Mouse (Mus musculus) urinary bladder, adult 2 months (tissue): Measurements from ENCODE around the gene 5830473C10Rik. TPM values are rescaled to one million over a fixed set of nuclear protein-coding genes. Genes with fewer than 3 reads are reported as not detected.

Experiments used
- polyA plus RNA-seq: library from polyadenylated mRNA; depleted of rRNA; stranded (reverse); fragments of >200 nt; gene quantifications from 2 replicates; pipeline ENCODE4 v1.2.3, GENCODE M21; 2012; rRNA removed

The 5830473C10Rik gene
- polyA plus RNA-seq, 1 experiment = not detected

Other genes starting within 250 kb of the 5830473C10Rik start
- 33.5 and 41.5 TPM in 2 replicates for gene Ankrd17, start 194.5 kb upstream of the 5830473C10Rik start, polyA plus RNA-seq
- 3.0 and 3.3 TPM in 2 replicates for gene Gm9958, start 193.9 kb upstream of the 5830473C10Rik start, polyA plus RNA-seq
- gene Alb, start 100.2 kb upstream of the 5830473C10Rik start, polyA plus RNA-seq = 0.95 and 4.8 TPM in 2 replicates
- 2.4 and 2.5 TPM in 2 replicates for gene Afp, start 70.4 kb upstream of the 5830473C10Rik start, polyA plus RNA-seq
- gene Afm, start 42.2 kb upstream of the 5830473C10Rik start, polyA plus RNA-seq = not detected in 2 replicates
- gene Rassf6, start 79.5 kb downstream of the 5830473C10Rik start, polyA plus RNA-seq = 12.3 and 14.6 TPM in 2 replicates
- 0.04 and 0.10 TPM in 2 replicates for gene Cxcl5, start 198.3 kb downstream of the 5830473C10Rik start, polyA plus RNA-seq
- gene Ppbp, start 207.4 kb downstream of the 5830473C10Rik start, polyA plus RNA-seq = 0.22 and 0.29 TPM in 2 replicates
- 71.0 and 121 TPM in 2 replicates for gene Pf4, start 211.3 kb downstream of the 5830473C10Rik start, polyA plus RNA-seq
- gene Cxcl3, start 225.0 kb downstream of the 5830473C10Rik start, polyA plus RNA-seq = 0.06 TPM in 1 of 2 replicates, not detected in the other
- gene Cxcl15, start 233.4 kb downstream of the 5830473C10Rik start, polyA plus RNA-seq = 0.16 and 0.21 TPM in 2 replicates